Mouse (Mus musculus) cerebellum, adult 9-11 months (tissue): ENCODE measurements at regions not wholly inside any gene's neighbourhood (a gene's known extent, or its start where the extent isn't known, plus 50 kb on each side); places are given as distances from the start of the nearest gene placed in this dataset.
A peak's percentile ranks its signal among the peaks of the same experiment; 100 is the strongest.
"Not testable (repeated sequence)": the region's sequence is repeated elsewhere in the genome, so short reads cannot be mapped to it uniquely, and the experiment has no call there.

Experiments used
- DNase-seq: peaks from one replicate; pipeline ENCODE4 v3.0.0; 2022

DNA sequence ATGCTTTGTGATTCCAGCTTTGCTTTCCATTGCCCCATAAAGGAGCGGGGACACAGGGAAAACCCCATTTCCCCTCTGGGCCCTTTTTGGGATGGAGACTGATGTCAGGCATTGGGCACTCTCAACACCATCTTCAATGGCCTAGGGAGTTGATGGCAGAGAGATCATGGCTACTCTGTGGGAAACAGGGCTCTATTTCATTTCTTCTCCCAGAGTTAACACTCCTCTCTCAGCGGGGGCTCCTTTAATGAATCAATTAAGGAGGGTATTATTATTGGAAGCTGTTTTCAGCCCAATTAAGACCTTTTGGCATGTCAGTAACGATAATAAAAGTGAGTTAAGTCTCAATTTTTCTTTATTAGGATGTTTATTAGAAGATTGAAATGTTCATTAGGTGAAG is 250.4 kb downstream of the Sec16b start:
- no peak for DNase-seq

DNA sequence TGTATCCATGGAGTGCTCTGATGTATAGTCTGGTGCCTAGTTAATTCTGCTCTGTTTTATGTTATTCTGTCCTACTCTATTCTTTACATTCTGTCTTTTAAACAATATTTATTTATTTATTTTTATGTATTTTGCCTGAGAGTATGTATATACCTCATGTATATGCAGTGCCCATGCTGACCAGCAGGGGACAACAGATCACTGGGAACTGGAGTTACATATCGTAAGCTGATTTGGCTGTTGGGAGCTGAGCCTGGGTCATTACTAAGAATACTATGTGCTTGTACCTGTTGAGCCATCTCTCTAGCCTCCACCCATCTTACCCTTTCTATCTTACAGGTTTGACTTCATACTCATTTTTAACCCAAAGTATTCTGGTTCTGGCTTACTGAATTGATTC is 251.8 kb downstream of the Sec16b start:
- DNase-seq: no peak

DNA sequence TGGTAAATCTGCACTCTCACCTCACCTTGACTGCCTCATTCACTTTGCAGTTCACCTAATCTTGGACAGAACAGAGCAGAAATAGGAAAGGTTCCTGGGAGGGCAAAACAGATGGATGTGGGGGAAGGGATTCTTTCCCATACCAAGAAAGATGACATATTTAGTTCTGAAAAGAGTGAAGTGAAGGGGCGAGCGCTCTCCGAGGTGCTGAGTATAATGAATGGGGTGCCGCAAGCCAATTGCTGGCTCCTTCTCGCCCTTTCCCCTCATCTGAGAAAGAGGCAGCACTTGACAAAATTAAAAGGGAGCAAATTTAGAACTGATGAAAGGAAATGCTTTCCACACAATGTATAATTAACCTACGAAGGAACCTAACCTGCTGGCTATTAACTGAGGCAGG is 261.7 kb downstream of the Sec16b start:
- DNase-seq: no peak

DNA sequence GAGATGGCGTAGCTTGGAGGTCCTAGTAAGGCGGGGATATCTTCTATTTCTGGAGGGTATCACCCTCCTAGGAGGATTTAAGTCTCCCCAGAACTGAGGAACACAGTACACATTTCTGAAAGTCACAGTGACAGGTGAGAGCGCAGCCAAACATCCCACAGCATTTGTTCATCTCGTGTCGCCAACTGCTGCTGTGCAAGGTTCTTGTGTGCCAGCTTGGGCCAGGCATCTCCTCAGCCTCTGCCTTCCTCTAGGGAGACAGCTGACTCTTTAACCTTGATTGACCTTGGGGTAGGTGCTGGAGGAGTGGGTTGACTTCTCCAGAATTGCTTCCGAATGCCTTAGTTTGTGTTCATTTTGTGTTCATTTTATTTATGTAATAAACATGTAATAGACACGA is 291.2 kb downstream of the Sec16b start:
- no peak for DNase-seq

DNA sequence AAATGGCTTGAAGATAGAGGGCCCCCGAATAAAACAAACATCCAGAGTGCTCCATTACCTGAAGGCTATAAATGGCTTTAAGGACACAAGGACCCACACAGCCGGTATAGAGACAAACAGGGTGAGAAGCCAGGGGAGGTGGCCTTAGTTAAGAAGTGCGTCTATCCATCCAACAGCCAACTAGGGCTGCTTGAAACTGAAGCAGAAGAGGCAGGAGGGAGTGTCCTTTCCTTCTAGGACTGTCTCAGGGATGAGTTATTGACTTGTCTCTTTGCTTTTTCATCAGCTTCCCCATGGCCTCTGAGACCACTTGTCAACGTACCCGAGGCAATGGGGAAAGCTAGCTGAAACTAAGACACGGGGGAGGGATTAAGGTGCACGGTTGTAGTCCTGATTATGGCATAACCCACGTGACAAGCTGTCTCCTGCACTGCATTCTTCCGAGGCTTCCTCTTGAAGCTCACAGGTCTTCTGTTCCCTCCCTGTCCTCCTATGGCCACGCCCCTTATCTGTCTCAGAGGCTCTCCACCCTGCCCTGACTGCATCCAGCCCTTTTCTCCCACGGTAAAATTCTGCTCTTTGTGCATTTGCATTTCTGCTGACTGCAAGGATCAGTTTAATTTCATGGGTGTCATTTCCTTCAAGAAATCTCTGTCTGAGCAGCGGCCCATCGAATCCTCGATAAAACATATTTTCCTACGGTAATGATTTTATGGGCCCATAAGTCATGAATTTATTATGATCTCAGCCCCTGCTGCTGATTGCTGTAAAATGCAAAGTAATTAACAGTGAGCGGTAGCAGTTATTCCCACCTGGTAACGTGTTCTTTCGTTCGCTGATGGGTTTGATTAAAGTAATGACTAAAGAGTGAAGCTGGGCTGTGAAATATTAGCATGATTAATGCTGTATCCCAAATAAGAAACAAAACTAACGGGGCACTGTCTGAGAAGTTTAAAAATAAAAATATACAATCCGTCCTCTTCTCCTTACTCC is 292.3 kb downstream of the Sec16b start:
- DNase-seq: no peak

DNA sequence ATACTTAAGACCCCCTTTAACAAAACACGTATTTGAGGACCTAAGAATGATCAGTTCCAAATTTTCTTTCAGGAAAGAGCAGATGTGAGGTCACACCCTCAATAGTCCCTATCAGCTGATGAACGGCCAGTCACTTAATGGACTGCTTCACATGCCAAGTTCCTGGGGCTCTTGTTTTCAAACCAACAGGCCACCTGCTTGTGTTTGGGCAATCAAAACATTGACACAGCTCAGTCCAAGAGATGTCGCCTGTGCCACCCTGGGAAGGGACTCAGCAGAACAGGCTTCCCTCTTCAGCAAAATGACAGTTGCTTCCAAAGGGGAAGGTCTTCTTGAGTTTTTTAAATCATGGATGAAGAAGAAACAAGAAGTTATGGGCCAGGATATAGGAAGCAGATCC is 294.6 kb downstream of the Sec16b start:
- DNase-seq: no peak

DNA sequence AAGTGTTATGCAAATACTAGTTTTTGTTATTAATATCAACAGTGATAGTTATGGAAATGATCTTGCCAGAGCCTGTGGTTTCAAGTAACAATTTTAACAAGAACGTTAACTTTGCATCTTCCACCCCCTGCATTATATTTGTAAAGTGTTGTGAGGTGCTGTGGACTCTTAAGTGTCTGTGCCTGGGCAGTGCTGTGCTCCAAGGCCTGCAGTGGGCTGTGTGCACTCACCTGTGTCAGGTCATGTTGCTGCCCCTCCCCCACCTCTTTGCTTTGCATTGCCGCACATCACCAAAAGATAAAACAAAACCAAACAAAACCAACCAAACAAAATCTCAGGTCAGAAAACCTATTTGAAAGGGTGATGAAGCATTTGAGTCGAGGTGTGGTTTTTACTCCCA is 297.7 kb downstream of the Sec16b start:
- no peak for DNase-seq

DNA sequence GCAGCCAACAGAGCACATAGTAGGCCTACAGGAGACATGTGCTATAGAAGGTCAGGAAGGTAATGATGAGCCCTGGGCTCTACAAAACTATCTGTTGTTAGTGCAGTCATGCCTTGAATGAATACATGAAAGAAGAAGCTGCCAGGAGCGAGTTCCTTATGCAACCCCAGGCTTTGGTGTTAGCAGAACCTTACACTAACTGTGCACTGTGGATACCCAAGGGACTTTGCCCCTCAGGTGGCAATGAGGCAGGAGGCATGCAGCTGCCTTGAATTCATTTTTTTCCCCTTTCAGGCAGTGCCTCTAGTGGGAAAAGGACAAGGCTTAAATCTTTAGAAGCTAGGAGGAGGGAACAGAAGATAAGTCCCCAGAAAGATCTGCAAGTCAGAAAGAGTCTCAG is 299.8 kb downstream of the Sec16b start:
- no peak for DNase-seq

DNA sequence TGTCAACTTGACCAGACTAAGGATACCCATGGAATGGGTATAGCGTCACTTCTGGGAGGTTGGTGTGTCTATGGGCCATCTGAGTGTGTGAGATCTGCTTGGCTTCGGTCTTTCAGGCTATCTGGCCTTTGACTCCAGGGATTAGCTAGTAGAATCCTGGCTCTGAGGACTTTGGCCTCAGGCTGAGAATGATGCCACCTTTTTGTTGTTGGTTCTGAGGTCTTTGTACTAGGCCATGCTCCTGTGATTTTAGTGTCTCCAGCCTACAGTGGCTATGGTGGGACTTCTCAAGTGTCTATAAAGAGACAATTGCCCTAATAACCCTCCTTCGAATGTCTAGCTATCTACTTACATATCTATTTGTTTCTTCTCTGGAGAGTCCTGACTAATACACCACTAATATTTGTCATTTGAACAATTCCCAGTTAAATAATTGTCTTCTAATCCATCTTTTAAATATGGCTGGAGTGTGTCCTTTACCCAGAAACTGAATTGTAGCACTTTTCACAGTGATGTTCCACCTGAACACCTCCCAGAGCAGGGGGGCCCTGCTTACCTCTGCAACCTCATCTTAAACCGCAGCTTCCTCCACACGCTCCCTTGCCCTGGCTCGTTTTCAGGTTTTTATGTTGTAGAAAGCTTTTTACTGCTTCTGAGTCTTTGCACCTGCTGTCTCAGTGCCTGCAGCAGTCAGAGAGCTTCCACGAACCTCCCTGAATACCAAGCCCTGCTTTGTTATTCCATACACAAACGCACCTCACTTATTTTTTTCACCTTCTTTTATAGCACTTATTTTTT is 303.3 kb downstream of the Sec16b start:
- no peak for DNase-seq

DNA sequence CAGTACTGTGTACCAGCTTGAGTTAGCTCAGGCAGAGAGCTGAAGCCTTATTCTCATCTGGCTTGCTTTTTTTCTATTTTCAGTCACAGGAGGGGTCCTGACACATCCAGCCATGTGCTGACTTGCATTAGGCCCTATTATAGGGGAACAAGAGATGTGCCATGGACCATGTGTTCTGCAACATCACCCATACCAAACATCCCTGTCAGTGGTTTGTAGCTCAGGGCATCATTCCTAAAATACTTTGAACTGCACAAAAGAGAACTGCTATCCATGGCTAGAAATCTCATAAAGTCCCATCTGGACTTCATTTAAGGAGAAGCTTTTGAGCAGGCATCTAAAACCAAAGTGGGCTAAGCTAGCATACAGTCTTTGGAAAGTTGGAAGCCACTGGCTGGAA is 304.1 kb downstream of the Sec16b start:
- DNase-seq: no peak

DNA sequence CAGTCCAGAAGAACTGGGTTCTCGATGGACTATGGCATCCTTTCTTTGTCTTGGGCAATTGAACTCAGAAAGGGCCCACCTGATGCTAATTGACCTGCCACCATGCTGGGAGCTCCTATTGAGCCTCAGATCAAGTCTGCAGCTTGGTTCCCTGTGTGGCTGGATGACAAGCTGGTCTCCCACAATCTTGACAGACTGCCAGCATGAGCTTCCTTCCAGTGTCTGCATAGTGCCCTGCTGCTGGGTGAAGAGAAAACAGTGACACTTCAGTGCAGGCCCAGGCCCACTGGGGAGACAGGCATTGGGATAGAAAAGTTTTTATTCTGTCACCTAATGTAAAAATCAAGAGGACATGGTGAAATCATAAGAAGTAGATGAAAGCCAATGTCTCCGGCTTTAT is 321.4 kb downstream of the Sec16b start:
- DNase-seq: peak; percentile 36

DNA sequence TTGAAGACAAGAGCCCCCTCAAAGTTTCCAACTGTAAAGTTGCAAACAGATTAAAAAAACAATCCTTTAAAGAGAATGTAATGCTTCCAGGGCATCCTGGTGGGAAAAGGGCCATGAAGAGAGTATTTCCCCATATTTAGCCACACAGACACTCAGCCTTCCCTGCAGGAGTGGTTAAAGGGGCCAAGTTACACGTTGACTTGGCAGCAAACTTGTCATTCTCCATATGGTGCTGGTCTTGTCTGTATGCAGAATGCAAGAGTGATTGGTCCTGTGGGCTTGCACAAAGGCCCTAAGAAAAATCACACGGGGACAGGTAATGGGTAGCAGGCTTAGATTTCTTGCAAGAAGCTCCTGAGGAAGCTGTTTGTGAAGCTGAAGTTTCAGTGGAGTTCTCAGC is 325.0 kb downstream of the Sec16b start:
- DNase-seq: peak; percentile 79

DNA sequence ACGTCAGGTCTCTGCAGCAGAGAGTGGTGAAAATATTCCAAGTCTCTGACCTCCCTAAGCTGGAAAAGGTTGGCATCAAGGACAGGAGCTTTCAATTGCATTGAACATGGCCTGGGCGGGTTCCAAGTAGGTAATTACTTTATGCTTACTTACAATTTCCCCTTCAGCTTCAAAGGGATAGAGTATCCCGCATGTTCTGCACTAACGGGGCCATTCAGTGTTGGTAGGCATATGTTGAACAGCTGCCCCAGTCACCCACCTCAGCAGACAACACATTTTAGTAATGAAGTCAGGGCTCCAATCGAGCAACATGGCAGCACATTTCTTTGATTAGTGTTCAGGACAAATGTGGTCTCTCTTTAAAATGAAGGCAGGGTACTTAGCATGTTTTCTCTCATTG is 366.2 kb downstream of the Sec16b start:
- DNase-seq: no peak

DNA sequence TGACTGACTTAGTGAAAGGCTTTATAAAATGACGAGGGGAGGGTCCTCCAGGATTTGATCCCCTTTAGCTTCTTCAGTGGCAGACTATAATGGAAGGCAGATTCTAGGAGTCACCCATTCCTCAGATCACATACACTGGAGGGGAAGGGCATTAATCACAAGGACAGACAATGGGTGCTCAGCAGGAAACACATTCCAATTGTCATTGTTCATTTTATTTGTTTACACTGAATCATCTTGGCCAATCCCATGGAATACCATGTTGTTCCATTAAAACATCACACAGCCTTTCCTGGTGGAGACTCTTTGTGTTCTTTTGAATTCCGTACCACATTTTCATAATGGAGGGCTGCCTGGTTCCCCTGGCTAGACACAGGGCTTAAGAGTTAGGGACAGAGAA is 368.5 kb downstream of the Sec16b start:
- DNase-seq: no peak

DNA sequence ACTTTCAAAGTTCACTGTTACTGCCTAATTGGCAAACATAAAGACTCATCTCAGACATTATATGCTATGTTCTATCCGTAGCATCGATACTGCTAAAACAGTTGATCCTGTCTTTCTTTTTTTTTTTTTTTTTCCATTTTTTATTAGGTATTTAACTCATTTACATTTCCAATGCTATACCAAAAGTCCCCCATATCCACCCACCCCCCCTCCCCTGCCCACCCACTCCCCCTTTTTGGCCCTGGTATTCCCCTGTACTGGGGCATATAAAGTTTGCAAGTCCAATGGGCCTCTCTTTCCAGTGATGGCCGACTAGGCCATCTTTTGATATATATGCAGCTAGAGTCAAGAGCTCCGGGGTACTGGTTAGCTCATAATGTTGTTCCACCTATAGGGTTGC is 370.6 kb downstream of the Sec16b start:
- DNase-seq: not testable (repeated sequence)

DNA sequence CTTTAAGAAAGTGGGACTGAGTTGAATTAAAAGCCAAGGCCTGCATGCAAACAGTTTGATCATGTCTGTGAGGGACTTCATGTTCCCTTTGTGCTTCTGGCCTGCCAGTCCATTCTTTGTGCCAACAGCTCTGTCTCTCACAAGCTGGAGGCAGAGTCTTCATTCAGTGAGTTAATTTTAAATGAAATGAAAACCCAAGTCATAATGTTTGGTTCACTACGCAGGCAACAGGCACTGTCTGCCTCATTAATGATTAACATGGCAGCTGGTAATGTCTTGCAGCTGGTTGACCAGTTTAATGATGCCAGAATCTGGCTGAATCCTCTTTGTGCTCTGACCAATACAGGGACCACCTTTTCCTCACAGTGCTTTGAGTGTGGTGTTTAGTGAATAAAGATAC is 380.6 kb downstream of the Sec16b start:
- no peak for DNase-seq

DNA sequence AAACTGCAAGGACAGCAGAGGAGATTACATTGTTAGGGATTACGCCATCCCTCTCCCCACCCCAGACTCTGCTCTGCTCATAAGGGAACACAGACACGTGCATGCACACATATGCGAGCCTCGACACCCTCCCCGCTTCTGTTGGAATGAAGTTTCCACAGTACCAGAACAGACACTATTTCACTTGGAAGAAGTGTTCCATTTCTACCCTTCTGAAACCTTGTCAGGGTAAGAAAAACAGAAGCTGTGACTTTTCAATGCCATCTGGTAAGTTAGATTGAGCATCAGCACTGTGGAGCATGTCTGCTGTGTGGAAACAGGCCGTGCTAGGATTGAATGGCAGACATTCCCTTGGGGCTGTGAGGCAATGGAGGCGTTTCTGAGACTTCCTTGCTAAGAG is 382.0 kb downstream of the Sec16b start:
- no peak for DNase-seq

DNA sequence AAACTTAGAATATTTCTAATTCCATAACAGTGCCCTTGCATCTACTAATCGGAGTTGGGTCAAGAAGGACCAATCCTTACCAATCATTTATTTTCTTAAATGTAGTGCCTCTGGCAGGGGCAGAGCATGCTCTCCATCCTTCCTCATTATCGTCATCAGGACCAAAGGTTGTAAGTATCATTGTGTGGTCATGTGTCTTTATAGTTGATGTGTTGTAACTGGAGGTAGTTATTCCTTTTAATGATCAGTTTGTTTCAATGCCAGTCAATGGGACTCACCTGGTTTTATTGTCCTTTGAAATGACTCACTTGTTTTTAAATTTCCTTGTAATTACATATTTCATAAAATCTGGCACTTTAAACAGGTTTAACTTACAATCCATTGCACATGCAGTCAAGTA is 399.6 kb downstream of the Sec16b start:
- no peak for DNase-seq

DNA sequence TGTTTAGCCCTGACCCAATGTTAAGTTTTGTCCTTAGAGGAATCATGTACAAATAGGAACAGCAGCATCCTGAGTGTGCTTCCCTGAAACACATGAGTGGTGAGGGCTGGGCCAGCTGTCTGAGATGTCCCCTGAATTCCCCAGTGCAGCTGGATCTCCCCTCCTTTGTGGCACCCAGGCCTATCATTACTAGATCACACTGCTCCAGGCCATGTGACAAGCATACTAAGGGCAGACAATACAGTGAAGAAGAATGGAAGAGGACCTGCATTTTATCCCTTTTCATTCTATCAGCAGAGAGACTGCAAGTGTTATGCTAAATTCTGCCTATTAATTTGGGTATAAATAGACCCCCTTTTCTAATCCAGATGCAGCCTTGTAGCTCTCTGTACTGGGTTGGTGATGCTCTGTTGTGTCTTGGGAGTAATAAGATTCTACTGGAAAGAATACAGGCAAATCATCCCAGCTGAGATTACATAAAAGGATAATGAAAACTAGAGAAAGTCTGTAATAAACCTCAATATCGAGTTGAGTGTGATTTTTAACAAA is 418.3 kb downstream of the Brinp2 start:
- no peak for DNase-seq

DNA sequence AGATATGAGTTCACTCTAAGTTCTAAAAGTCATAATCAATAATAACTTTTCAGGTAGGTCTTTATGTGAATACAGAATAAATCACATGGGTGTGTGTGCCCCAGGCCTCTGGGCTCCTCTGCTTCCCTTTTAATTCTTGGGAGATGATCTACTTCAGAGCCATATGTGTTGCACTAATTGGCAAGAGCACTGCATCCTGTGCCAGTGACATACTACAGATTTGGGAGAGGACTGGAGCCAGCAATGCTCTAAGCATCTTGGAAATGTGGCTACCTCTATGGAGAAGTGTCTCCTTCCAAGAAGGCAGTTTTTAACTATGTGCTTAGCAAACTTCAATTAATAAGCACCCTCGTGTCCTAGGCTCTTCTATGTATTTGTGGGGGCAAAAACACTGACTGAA is 416.6 kb downstream of the Brinp2 start:
- no peak for DNase-seq

DNA sequence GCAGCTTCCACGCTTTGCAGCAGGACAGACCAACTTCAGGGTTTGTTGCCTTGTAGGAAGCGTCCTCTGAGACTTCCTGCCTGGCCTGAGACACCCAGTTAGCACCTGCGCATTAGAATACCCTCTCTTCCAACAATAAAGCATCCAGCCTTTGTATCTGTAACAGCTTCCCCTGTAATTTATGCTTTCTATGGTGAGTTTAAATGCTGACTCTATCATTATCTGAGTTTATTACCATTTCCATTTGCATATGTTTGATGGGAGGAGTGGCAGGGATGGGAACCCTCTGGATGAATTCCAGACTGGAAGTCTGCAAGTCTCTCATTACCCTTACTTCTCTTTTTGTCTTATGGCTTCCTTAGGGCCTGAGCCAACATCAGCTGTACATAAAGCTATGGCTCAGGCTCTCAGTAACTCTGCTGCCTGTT is 415.8 kb downstream of the Brinp2 start:
- no peak for DNase-seq

DNA sequence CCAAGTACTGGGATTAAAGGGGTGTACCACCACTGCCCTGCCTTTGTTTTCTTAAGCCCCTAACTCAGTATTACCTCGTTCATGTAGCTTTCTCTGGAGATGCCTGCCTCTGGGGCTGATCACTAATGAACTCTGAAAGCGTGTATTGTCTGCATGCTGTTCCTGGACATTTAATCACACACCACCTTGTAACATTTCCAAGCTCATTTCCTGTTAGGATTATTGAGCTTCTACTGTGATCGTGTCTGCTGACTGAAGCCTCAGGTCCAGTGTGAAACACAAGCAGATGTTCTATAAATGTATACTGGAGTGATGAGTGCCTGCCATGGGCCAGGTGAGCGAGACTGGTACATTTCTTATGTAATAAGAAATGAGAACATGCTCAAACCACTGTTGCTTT is 398.6 kb downstream of the Brinp2 start:
- no peak for DNase-seq

DNA sequence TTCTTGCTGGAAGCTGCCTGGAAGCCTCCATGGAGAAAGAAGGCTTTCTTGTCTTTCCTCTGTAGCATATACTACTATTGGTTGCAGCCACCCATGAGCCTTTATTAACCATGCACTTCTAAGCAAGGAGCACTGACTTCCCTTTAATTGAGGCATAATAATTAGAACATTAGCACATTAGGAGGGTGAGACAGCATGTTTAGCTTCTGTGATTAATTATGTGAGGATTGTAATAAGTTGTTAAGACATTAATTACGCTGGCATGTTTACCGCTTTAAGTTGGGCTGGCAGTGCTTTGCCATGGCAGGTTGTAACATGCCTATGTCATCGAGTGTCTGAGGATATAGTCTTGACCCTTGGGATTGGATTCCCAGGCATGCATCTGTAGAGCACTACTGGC is 391.7 kb downstream of the Brinp2 start:
- DNase-seq: no peak

DNA sequence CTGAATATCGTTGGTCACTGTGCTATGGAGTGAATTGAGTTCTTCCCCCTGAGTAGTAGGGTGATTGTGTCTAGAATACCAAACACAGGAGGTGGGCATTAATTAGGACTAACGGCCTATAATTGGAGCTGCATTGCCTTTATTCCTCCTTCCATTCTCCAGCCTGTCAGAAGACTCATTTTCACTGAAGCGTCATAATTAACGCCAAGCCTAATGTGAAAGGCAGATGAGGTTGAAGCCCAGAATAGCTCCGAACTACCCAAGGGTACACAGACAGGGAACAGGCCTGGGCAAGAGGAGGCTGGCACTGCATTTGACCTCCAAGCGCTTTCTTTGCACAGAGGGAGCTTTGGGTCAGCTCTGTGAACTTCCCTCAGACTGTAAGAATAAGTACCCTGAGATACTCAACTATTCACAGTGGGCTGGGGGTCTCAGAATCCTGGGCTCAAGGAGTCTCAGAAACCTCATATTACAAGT is 386.5 kb downstream of the Brinp2 start:
- no peak for DNase-seq
